Mouse (Mus musculus) liver, postnatal 0 days (tissue): Measurements from ENCODE around the gene Lig3. TPM values are rescaled to one million over a fixed set of nuclear protein-coding genes. Genes with fewer than 3 reads are reported as not detected.
"Not testable (repeated sequence)": the region's sequence is repeated elsewhere in the genome, so short reads cannot be mapped to it uniquely, and the experiment has no call there.

Experiments used
- ATAC-seq: fragments of 200-750 bp; cut with Nextera tagmentation; 2 replicates; pipeline ENCODE4 v1.8.0; 2017; ENCODE audit warnings: mild to moderate bottlenecking, moderate library complexity
- DNase-seq: peaks from one replicate; pipeline ENCODE4 v3.0.0-alpha.2; 2016
- H3K27ac ChIP-seq: fragments of 300-500 bp; sonication (generic); 2 replicates; pipeline ENCODE4 v1.5.1; 2014; ENCODE audit warnings: antibody characterized with exemption, moderate library complexity, mild to moderate bottlenecking, low read depth
- H3K27me3 ChIP-seq: fragments of 300-500 bp; sonication (generic); 2 replicates; pipeline ENCODE4 v1.6.1; 2014; ENCODE audit warnings: low read length, control low read depth, mixed read lengths; ENCODE audit not compliant: insufficient read depth
- H3K36me3 ChIP-seq: fragments of 300-500 bp; sonication (generic); replicated peaks from 2 replicates; pipeline ENCODE4 v1.6.1; 2014; ENCODE audit warnings: mild to moderate bottlenecking, control low read depth, low read length, moderate library complexity, mixed read lengths; ENCODE audit not compliant: insufficient read depth
- H3K4me1 ChIP-seq: fragments of 300-500 bp; sonication (generic); 2 replicates; pipeline ENCODE4 v1.6.1; 2014; ENCODE audit warnings: antibody characterized with exemption, mild to moderate bottlenecking, control low read depth; ENCODE audit not compliant: insufficient read depth
- H3K4me2 ChIP-seq: fragments of 300-500 bp; sonication (generic); 2 replicates; pipeline ENCODE4 v1.6.1; 2014; ENCODE audit warnings: low read depth, mild to moderate bottlenecking, low read length, moderate library complexity, mixed read lengths
- H3K4me3 ChIP-seq: fragments of 300-500 bp; sonication (generic); 2 replicates; pipeline ENCODE4 v1.5.1; 2014; ENCODE audit warnings: low read depth, low read length
- H3K9ac ChIP-seq: fragments of 300-500 bp; sonication (generic); replicated peaks from 2 replicates; pipeline ENCODE4 v1.6.1; 2014; ENCODE audit warnings: mild to moderate bottlenecking, moderate library complexity
- H3K9me3 ChIP-seq: fragments of 300-500 bp; sonication (generic); 2 replicates; pipeline ENCODE4 v1.6.1; 2016; ENCODE audit warnings: mild to moderate bottlenecking, control low read depth, low read length, mixed read lengths
- CTCF ChIP-seq: sonication (generic); IDR thresholded peaks from 2 replicates; pipeline ENCODE4 v1.5.1; 2016; ENCODE audit warnings: antibody characterized with exemption, low read depth
- EP300 ChIP-seq: IDR thresholded peaks from 2 replicates; pipeline ENCODE4 v1.6.1; 2016; ENCODE audit warnings: antibody characterized with exemption, low read depth, mild to moderate bottlenecking
- WGBS: fragments of 180-500 bp; shearing (Covaris S2); extraction: QIAGEN DNeasy Blood & Tissue Kit; methylation state at CpG from one replicate; pipeline ENCODE4 v1.1.7; 2014; ENCODE audit not compliant: insufficient replicate concordance; 5-methylcytosine and 5-hydroxymethylcytosine counted together
- polyA plus RNA-seq: library from polyadenylated mRNA; unstranded; fragments of >200 nt; fragmentation: Nextera tagmentation; extraction: Ambion mirVana; gene quantifications from 2 replicates; pipeline ENCODE4 v1.2.1, GENCODE M21; 2015

The Lig3 gene
- polyA plus RNA-seq, 1 experiment from 2014 or later: 4.8 TPM

DNA sequence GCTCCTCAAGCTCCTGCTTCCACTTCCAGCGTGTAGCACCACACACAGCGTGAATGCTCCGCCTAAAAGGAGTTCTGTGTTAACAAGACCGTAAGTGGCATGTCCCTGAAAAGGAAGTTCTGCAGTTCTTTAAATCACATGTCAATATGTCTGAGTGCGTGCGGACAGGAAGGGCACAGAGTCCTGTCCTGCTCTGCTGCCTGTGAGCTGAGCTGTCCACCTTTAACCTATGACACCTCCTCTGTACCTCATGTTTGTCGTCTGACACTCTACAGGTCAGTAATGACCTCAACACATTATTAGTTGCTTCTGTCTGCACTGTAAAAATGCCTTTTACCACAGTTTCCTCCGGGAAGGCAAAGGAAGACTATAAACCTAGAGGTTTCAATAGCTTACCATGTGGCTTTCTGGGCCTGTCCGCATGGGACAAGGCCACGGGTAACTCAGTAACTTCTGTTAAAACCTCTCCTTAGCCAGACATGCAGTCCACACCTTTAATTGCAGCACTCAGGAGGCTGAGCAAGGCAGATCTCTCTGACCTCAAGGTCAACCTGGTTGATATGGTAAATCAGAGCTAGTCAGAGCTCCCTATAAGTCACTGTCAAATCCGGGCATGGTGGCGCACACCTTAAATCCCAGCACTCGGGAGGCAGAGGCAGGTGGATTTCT lies 40.0 kb downstream of the Lig3 start:
- Histone ChIP-seq H3K27me3 (no peaks in the 10 kb centered on the region), H3K27ac (peak overlapping the region; percentile 70), H3K9ac (no peak overlapping the region), H3K4me3 (no peak overlapping the region), H3K4me1 (peaks cover 19% of the 10 kb centered on the region), H3K9me3 (no peaks in the 10 kb centered on the region), H3K36me3 (peaks cover 18% of the 10 kb centered on the region), H3K4me2 (no peak overlapping the region)
- DNase-seq: no peak
- peak; percentile 77 for ATAC-seq
- WGBS: 63% methylated on average over 13 of the region's 13 CpGs
- TF ChIP-seq EP300: no peak
- TF ChIP-seq CTCF: no peak

GRCm38 (mm10) chr11:82826818-82827217 lies 45.9 kb downstream of the Lig3 start:
- H3K9me3 ChIP-seq: no peaks in the 10 kb centered on the region

GRCm38 (mm10) chr11:82831008-82831893 lies 50.3 kb downstream of the Lig3 start:
- 40% methylated on average over 10 of the region's 10 CpGs for WGBS
- no peaks in the 10 kb centered on the region for H3K27me3 ChIP-seq

More at GRCm38 (mm10) chr11:82826818-82827217, 45.9 kb downstream of the Lig3 start:
- TF ChIP-seq CTCF: no peak
- no peak for TF ChIP-seq EP300
- Histone ChIP-seq H3K4me1 (peaks cover 12% of the 10 kb centered on the region), H3K4me2 (no peak overlapping the region), H3K4me3 (no peak overlapping the region), H3K9ac (no peak overlapping the region), H3K36me3 (peaks cover 16% of the 10 kb centered on the region), H3K27ac (no peak overlapping the region), H3K27me3 (no peaks in the 10 kb centered on the region)
- no peak for DNase-seq
- ATAC-seq: no peak

DNA sequence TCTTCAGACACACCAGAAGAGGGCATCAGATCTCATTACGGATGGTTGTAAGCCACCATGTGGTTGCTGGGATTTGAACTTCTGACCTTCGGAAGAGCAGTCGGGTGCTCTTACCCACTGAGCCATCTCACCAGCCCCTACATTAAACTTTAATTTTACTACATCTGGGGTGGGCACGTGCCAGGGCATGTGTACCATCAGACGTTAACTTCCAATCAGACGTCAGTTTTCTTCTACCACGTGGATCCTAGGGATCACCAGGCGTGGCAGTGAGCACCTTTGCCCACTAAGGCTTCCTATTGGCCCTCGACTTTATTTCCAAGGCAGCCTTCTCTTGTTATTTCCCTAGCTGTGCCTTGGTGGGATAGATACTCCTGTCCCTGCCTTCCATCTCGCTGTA lies 51.5 kb downstream of the Lig3 start:
- not testable (repeated sequence) for ATAC-seq, DNase-seq, H3K27me3 ChIP-seq, H3K4me2 ChIP-seq, H3K4me3 ChIP-seq, H3K27ac ChIP-seq, H3K9ac ChIP-seq, H3K9me3 ChIP-seq
- WGBS: 83% methylated on average over 10 of the region's 10 CpGs
- Histone ChIP-seq H3K4me1 (peaks cover 11% of the 10 kb centered on the region; the same call in 1 of the 2 replicates), H3K36me3 (peaks cover 21% of the 10 kb centered on the region)

More at GRCm38 (mm10) chr11:82831008-82831893, 50.3 kb downstream of the Lig3 start:
- H3K4me2 ChIP-seq: no peak overlapping the region
- no peak overlapping the region for H3K4me3 ChIP-seq
- no peak overlapping the region for H3K27ac ChIP-seq
- H3K9me3 ChIP-seq: no peaks in the 10 kb centered on the region
- peaks cover 15% of the 10 kb centered on the region; the same call in 1 of the 2 replicates for H3K4me1 ChIP-seq
- TF ChIP-seq CTCF (no peak), EP300 (no peak)
- ATAC-seq: no peak
- no peak overlapping the region for H3K9ac ChIP-seq
- DNase-seq: no peak
- peaks cover 18% of the 10 kb centered on the region for H3K36me3 ChIP-seq

DNA sequence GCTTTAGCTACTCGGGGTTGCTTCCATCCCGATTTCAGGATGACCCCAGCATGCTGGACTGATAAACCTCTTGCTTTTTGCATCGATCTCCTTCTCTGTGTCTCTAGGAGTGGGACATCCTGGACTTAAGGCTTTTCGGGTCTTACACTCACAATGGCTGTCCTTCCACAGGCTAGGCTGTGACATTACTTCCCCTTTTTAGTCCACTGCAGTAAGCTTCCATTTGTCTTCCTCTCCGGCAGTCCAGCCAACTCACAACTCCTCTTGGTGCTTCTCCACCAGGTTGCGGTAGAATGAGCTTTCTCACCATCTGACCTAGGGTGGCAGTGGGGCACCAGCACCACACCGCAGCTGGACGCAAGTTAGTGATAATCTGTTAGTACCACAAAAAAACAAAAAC lies 53.0 kb downstream of the Lig3 start:
- no peak for TF ChIP-seq CTCF
- TF ChIP-seq EP300: no peak
- Histone ChIP-seq H3K27ac (peak overlapping the region; percentile 20), H3K4me2 (no peak overlapping the region), H3K9me3 (no peaks in the 10 kb centered on the region), H3K36me3 (peaks cover 16% of the 10 kb centered on the region), H3K4me1 (peaks cover 15% of the 10 kb centered on the region; the same call in 1 of the 2 replicates), H3K4me3 (no peak overlapping the region), H3K27me3 (no peaks in the 10 kb centered on the region), H3K9ac (no peak overlapping the region)
- DNase-seq (no peak), ATAC-seq (no peak)
- 48% methylated on average over 8 of the region's 8 CpGs for WGBS

GRCm38 (mm10) chr11:82834359-82834758 lies 53.5 kb downstream of the Lig3 start:
- H3K4me1 ChIP-seq: peaks cover 15% of the 10 kb centered on the region; the same call in 1 of the 2 replicates

More at GRCm38 (mm10) chr11:82834359-82834758, 53.5 kb downstream of the Lig3 start:
- 67% methylated on average over 7 of the region's 7 CpGs for WGBS
- not testable (repeated sequence) for H3K9me3 ChIP-seq, H3K4me3 ChIP-seq, ATAC-seq, H3K27me3 ChIP-seq, H3K4me2 ChIP-seq, DNase-seq, H3K9ac ChIP-seq
- peak overlapping the region; percentile 20; the same call in 1 of the 2 replicates for H3K27ac ChIP-seq
- H3K36me3 ChIP-seq: peaks cover 16% of the 10 kb centered on the region
